9 mouse cellular contexts compared by ENCODE assay signal in genomic region chr6:128121691-128122090, GRCm38 (mm10). TPM values are rescaled to one million over a fixed set of nuclear protein-coding genes. Genes with fewer than 3 reads are reported as not detected.
A peak's percentile ranks its signal among the peaks of the same experiment; 100 is the strongest.
DNase-seq lines count a peak whose midpoint lies in the region; ATAC-seq and TF ChIP-seq lines count a peak whose summit lies in the region.
"Had no signal": no experiment of that assay in that cellular context is flagged by ENCODE, and none has a peak within 500 bp of the region (broad histone marks: within the 10 kb centered on the region; RNA-seq: fewer than 3 reads in every experiment).

No protein-coding gene starts in this region.

- H3K9me3 ChIP-seq in kidney, embryonic 15.5 days (replicated peaks) = no peaks in the 10 kb centered on the region
- no peaks in the 10 kb centered on the region for H3K9me3 ChIP-seq in kidney, embryonic 16.5 days (ENCODE audit: low read length)
- H3K9me3 ChIP-seq in heart, embryonic 13.5 days = no peaks in the 10 kb centered on the region
- H3K9me3 ChIP-seq: liver, embryonic 15.5 days had no signal

- no peaks in the 10 kb centered on the region for H3K27me3 ChIP-seq in kidney, embryonic 15.5 days
- H3K27me3 ChIP-seq in kidney, embryonic 16.5 days (ENCODE audit: insufficient read depth, low read length) = no peaks in the 10 kb centered on the region
- H3K27me3 ChIP-seq in heart, embryonic 13.5 days (replicated peaks) = no peaks in the 10 kb centered on the region
- H3K27me3 ChIP-seq: liver, embryonic 15.5 days had no signal

- H3K4me1 ChIP-seq in kidney, embryonic 15.5 days = peaks cover 52% of the 10 kb centered on the region
- peaks cover 37% of the 10 kb centered on the region for H3K4me1 ChIP-seq in kidney, embryonic 16.5 days (ENCODE audit: insufficient read depth, low read length)
- peaks cover 7% of the 10 kb centered on the region for H3K4me1 ChIP-seq in embryonic fibroblast, embryonic 13.5 days (ENCODE audit: control insufficient read depth, insufficient read depth, low read length)
- peaks cover 78% of the 10 kb centered on the region for H3K4me1 ChIP-seq in heart, embryonic 13.5 days

- WGBS in kidney, embryonic 15.5 days = 74% methylated on average over 5 of the region's 5 CpGs
- WGBS in kidney, embryonic 16.5 days = 62% methylated on average over 5 of the region's 5 CpGs
- 74% methylated on average over 5 of the region's 5 CpGs for WGBS in heart, embryonic 13.5 days

- no peak for TF ChIP-seq POLR2A in embryonic fibroblast, embryonic 13.5 days (IDR thresholded peaks at IDR 0.05; ENCODE audit: low read depth, low read length)

- TF ChIP-seq CTCF in embryonic fibroblast, embryonic 13.5 days (IDR thresholded peaks at IDR 0.05; ENCODE audit: borderline replicate concordance, insufficient read depth, low read length) = no peak

- no peak overlapping the region for H3K9ac ChIP-seq in kidney, embryonic 15.5 days
- no peak overlapping the region for H3K9ac ChIP-seq in kidney, embryonic 16.5 days (replicated peaks; ENCODE audit: low read length)
- H3K9ac ChIP-seq in heart, embryonic 13.5 days = peak overlapping the region; percentile 66
- H3K9ac ChIP-seq: liver, embryonic 15.5 days had no signal

- H3K4me3 ChIP-seq in kidney, embryonic 15.5 days (replicated peaks) = no peak overlapping the region
- H3K4me3 ChIP-seq in kidney, embryonic 16.5 days (ENCODE audit: low read length) = no peak overlapping the region
- H3K4me3 ChIP-seq in embryonic fibroblast, embryonic 13.5 days (ENCODE audit: insufficient read depth, low read length) = no peak overlapping the region
- H3K4me3 ChIP-seq in heart, embryonic 13.5 days = no peak overlapping the region
- H3K4me3 ChIP-seq: liver, embryonic 15.5 days had no signal

- peaks cover 8% of the 10 kb centered on the region; the same call in 1 of the 2 replicates for H3K36me3 ChIP-seq in kidney, embryonic 15.5 days
- H3K36me3 ChIP-seq in kidney, embryonic 16.5 days (ENCODE audit: insufficient read depth, low read length) = peaks cover 4% of the 10 kb centered on the region; the same call in 1 of the 2 replicates
- peaks cover 22% of the 10 kb centered on the region for H3K36me3 ChIP-seq in heart, embryonic 13.5 days
- H3K36me3 ChIP-seq: liver, embryonic 15.5 days had no signal

- no peak for ATAC-seq in kidney, embryonic 15.5 days (replicated peaks; ENCODE audit: low FRiP score)
- no peak for ATAC-seq in kidney, embryonic 16.5 days (ENCODE audit: low FRiP score, low TSS enrichment)
- no peak for ATAC-seq in heart, embryonic 13.5 days (ENCODE audit: extremely low read depth, insufficient number of reproducible peaks, low FRiP score, low TSS enrichment)

- no peak overlapping the region for H3K4me2 ChIP-seq in kidney, embryonic 15.5 days
- no peak overlapping the region for H3K4me2 ChIP-seq in kidney, embryonic 16.5 days (replicated peaks; ENCODE audit: low read depth, low read length)
- 0 out of 2 replicates have a peak overlapping the region, but pooled peaks have one; percentile 8 for H3K4me2 ChIP-seq in heart, embryonic 13.5 days
- H3K4me2 ChIP-seq: liver, embryonic 15.5 days had no signal

- peak; percentile 69 for DNase-seq in lung, postnatal 14 days
- no peak for DNase-seq in right cerebral cortex, postnatal 25 days
- no peak for DNase-seq in left cerebral cortex, adult 18-20 months (ENCODE audit: low spot score in 2 of 2)
- no peak for DNase-seq in T-cell, adult 2 months (ENCODE audit: low spot score)

- H3K27ac ChIP-seq in kidney, embryonic 15.5 days = peak overlapping the region; percentile 19; the same call in 1 of the 2 replicates
- no peak overlapping the region for H3K27ac ChIP-seq in kidney, embryonic 16.5 days (ENCODE audit: low read length)
- peak overlapping the region; percentile 72 for H3K27ac ChIP-seq in embryonic fibroblast, embryonic 13.5 days (ENCODE audit: insufficient read depth, low read length)
- H3K27ac ChIP-seq in heart, embryonic 13.5 days (replicated peaks) = peak overlapping the region; percentile 86
- H3K27ac ChIP-seq: liver, embryonic 15.5 days had no signal

RNA-seq across cellular contexts. Expression of gene Tspan9, which starts 21.7 kb away (rescaled TPM):
- polyA plus RNA-seq in kidney, embryonic 15.5 days (2015; fragmentation: Nextera tagmentation; extraction: Ambion mirVana) = 115 and 121 TPM in 2 replicates
- polyA plus RNA-seq in kidney, embryonic 16.5 days (2015; fragmentation: Nextera tagmentation; extraction: Ambion mirVana) = 140 and 147 TPM in 2 replicates
- 72.2 and 113 TPM in 2 replicates for polyA plus RNA-seq in embryonic fibroblast, embryonic 13.5 days (2011; ENCODE audit: insufficient read length, low read depth, missing spikeins)
- polyA plus RNA-seq in heart, embryonic 13.5 days (2015; fragmentation: Nextera tagmentation; extraction: Ambion mirVana) = 127 and 140 TPM in 2 replicates
- total RNA-seq in left cerebral cortex, adult 18-20 months (2021) = 10 to 100 TPM; 53.5 to 53.8 TPM
